Mouse (Mus musculus): ENCODE measurements at regions not wholly inside any gene's neighbourhood (a gene's known extent, or its start where the extent isn't known, plus 50 kb on each side); places are given as distances from the start of the nearest gene placed in this dataset.
"Not testable (repeated sequence)": the region's sequence is repeated elsewhere in the genome, so short reads cannot be mapped to it uniquely, and the experiment has no call there.

- DNase-seq, result no peak
Observed at GRCm38 (mm10) chr12:29280861-29281630, 247.1 kb upstream of the Myt1l start.

GRCm38 (mm10) chr12:29288801-29289200 lies 239.4 kb upstream of the Myt1l start:
- no peak for DNase-seq

- DNase-seq, result peak; percentile 87
Observed at GRCm38 (mm10) chr12:29290591-29291351, 237.4 kb upstream of the Myt1l start.

GRCm38 (mm10) chr12:29297984-29298383 lies 230.2 kb upstream of the Myt1l start:
- DNase-seq, result no peak

GRCm38 (mm10) chr12:29315636-29316035 lies 212.5 kb upstream of the Myt1l start:
- no peak for DNase-seq

DNA sequence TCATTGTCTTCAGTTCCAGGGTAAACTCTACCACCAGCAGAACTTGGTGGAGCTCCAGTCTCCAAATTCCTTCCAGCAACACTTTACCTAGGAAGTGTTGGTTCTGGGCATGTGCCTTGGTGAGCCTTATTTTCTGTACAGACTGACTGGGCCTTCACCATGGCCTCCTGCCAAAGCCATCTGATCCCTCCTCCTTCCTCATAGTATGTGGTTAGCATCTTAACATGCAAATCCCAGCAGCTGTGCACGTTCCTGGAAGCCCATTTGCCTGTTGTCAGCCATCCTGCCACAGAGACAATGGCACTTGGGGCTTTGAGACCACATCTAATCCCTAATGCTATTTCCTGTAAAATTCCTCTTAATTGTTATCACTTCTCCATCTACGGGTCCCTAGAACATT lies 206.7 kb upstream of the Myt1l start:
- no peak for DNase-seq

- DNase-seq, result no peak
Observed at GRCm38 (mm10) chr12:29323534-29323933, 204.7 kb upstream of the Myt1l start.

DNA sequence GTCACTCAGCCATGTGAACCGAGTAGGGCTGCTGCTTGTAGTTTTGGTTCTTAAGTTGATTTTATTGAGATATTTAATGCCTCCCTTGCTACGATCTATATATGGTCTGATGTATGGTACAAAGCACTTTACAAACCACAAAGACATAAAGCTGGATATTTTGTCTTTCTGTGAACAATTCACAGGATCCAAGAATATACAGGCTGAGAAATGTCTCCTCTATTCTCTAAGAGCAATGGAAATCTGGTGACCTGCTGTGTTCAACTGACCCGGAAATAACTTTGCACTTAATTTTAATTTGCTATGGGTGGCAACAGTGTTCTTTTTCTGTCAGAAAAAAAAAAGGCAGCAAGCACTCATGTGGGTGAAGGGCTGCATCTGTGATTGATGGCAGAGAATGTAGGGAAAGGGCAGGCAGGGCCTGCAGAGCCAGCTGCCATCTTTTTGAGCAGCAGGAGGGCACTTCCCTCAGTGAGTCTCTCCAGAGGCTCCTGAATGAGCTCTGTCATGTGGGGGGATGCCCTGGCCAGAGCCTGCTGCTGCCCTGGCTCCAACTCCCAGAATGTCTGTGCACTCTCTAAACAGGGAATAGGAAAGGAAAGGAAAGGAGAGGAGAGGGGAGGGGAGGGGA lies 192.2 kb upstream of the Myt1l start:
- no peak for DNase-seq

- no peak for DNase-seq
Observed at GRCm38 (mm10) chr12:29337336-29337735, 190.8 kb upstream of the Myt1l start.

- no peak for DNase-seq
Observed at GRCm38 (mm10) chr12:29341388-29341995, 186.7 kb upstream of the Myt1l start.

- no peak for DNase-seq
Observed at GRCm38 (mm10) chr12:29343147-29343852, 184.9 kb upstream of the Myt1l start.

GRCm38 (mm10) chr12:29348698-29349097 lies 179.5 kb upstream of the Myt1l start:
- no peak for DNase-seq

DNA sequence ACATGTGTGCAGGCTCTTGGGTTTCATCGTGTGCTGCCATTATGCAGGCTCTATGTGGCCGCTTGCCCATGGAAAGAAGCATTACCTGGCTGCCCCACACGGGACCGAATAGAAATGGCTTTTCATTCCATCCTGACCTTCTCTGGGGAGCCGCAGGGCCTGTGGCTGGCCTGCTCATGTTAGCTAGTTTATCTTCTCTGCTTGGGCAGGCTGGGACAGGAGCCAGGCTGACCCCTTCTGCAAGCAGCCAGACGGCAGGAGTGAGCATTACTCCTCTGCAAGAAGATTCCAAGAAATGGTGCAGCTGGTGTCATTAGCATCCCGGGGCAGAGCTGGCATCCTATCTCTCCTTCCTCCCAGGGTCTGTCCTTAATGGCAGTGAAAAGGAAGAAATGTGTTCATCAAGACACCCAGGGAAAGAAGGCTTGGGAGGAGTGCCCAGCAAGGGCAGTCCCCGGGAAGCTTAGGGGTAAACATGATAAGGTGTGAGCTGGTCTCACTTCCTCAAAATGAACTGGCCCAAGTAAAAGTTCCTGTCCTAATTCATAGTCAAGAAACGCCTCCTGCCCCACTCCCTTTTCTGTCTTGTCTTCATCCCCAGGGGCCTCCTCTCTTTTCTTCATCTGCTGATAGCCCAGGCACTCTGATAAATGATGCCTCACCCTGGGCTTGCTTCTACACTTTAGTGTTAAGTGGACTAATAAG lies 178.9 kb upstream of the Myt1l start:
- DNase-seq, result no peak

DNA sequence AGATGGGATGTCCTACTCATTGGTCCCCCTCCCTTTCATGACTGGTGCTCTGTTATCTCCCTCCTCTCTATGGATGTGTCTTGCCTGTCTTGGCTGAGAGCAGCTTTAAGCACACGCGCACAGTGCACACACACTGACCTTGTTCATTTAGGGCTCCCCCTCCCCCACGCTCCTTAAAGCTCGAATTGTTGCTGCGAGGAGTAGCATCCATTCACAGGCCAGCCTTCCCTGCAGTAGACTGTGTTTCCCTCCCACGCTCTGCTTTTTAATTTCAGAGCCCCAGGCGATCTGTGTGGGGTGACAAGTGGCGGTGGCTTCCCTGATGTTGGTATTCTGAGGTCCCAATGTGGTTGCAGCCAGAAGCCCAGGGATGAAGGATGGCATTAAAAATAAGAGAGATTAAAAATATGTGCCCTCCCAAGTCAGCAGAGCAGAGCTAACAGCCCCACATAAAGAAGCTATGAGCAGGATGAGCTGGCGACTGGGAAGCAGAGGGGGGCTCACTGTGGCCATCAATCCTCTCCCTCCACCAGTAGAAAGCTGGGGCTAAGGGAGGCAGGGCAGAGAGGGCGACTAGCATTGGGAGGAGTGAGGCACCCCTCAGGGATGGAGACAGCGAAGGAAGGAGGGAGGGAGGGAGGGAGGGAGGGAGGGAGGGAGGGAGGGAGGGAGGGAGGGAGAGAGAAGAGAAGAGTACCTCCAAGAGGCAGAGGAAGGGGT lies 174.2 kb upstream of the Myt1l start:
- no peak for DNase-seq

- no peak for DNase-seq
Observed at GRCm38 (mm10) chr12:29354816-29355215, 173.4 kb upstream of the Myt1l start.

- DNase-seq, result no peak
Observed at GRCm38 (mm10) chr12:29356681-29357397, 171.3 kb upstream of the Myt1l start.

- DNase-seq, result no peak
Observed at GRCm38 (mm10) chr12:29361236-29361635, 166.9 kb upstream of the Myt1l start.

- not testable (repeated sequence) for DNase-seq
Observed at GRCm38 (mm10) chr12:29367741-29368106, 160.5 kb upstream of the Myt1l start.

DNA sequence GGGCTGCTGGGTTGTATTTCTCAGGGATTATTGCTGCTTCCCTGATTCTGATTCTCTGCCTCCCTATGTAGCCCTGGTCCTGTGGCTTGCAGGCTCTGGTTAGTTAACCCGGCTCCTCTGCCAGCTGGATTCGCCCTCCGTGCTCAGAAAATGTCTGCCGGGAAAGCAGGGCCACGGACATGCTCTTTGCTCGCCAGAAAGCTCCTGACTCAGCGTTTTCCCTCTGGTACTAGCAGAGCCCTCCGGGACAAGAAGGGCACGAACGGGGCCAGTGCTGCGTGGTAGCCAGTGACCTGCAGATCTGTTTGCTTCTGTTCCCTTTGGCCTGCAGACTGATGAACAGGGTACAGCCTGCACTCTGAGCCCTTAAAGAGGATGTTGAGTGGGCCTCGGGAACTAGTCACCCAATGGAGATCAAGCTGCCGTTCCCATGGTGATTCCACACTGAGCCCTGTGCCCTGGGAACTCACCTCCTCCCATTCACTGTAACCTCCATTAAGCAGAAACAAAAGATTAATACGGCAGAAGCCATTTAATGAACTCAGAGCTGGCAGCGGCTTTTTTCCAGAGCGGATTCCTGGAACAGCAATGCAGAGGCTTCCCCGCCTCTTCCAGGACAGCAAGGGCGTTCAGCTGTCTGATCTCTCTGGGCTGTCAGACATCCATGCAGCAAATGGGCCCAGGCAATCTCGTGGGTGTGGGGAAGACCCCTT lies 159.9 kb upstream of the Myt1l start:
- peak; percentile 46 for DNase-seq

DNA sequence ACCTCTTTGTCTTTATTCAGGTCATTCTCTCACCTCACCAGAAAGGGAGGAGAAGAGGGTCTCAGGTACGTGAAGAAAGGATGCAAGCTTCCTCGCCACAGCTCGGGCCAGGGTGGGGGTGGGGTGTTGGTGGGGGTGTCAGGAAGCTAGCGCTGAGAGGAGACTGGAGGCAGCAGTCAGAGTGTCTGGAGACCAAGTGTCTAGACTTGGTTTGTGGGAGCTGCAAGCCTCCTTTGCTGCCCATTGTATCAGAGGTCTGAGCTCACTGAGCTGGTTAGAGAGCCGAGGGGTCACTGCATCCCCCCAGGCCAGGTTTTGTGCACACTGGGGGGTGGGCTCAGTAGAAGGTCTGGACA lies 159.4 kb upstream of the Myt1l start:
- no peak for DNase-seq

Data from gastrocnemius, postnatal 10 days (tissue).